Mouse (Mus musculus): ENCODE measurements around the gene Wbp2. TPM values are rescaled to one million over a fixed set of nuclear protein-coding genes. Genes with fewer than 3 reads are reported as not detected.

The Wbp2 gene
- total and polyA plus RNA-seq, 3 experiments: 165 to 517 (median 185) TPM

- no peak for DNase-seq
Measured at GRCm38 (mm10) chr11:116061641-116062415, 25.0 kb downstream of the Wbp2 start.

GRCm38 (mm10) chr11:116060596-116060995 is 26.2 kb downstream of the Wbp2 start:
- DNase-seq: no peak

GRCm38 (mm10) chr11:116059691-116060025 is 27.1 kb downstream of the Wbp2 start:
- DNase-seq: no peak

- no peak for DNase-seq
Measured at GRCm38 (mm10) chr11:116058868-116059690, 27.7 kb downstream of the Wbp2 start.

- no peak for DNase-seq
Measured at GRCm38 (mm10) chr11:116058022-116058614, 28.7 kb downstream of the Wbp2 start.

- no peak for DNase-seq
Measured at GRCm38 (mm10) chr11:116057237-116057881, 29.4 kb downstream of the Wbp2 start.

GRCm38 (mm10) chr11:116055873-116056272 is 30.9 kb downstream of the Wbp2 start:
- no peak for DNase-seq

GRCm38 (mm10) chr11:116053510-116054229 is 33.1 kb downstream of the Wbp2 start:
- no peak for DNase-seq

GRCm38 (mm10) chr11:116050196-116050595 is 36.6 kb downstream of the Wbp2 start:
- DNase-seq: no peak

- no peak for DNase-seq
Measured at GRCm38 (mm10) chr11:116049610-116050009, 37.2 kb downstream of the Wbp2 start.

GRCm38 (mm10) chr11:116045173-116045572 is 41.6 kb downstream of the Wbp2 start:
- DNase-seq: no peak

- no peak for DNase-seq
Measured at GRCm38 (mm10) chr11:116043286-116043685, 43.5 kb downstream of the Wbp2 start.

- no peak for DNase-seq
Measured at GRCm38 (mm10) chr11:116042372-116043138, 44.2 kb downstream of the Wbp2 start.

GRCm38 (mm10) chr11:116041833-116042232 is 45.0 kb downstream of the Wbp2 start:
- no peak for DNase-seq

- no peak for DNase-seq
Measured at GRCm38 (mm10) chr11:116040593-116040992, 46.2 kb downstream of the Wbp2 start.

- no peak for DNase-seq
Measured at GRCm38 (mm10) chr11:116037826-116038225, 49.0 kb downstream of the Wbp2 start.

- no peak for DNase-seq
Measured at GRCm38 (mm10) chr11:116036671-116037070, 50.1 kb downstream of the Wbp2 start.

GRCm38 (mm10) chr11:116034584-116034983 is 52.2 kb downstream of the Wbp2 start:
- DNase-seq: no peak

- no peak for DNase-seq
Measured at GRCm38 (mm10) chr11:116030898-116031845, 55.6 kb downstream of the Wbp2 start.
